Mouse (Mus musculus) gastrocnemius, adult 8-10 months (tissue): ENCODE data around the gene Cops9. TPM values are rescaled to one million over a fixed set of nuclear protein-coding genes. Genes with fewer than 3 reads are reported as not detected.

Source experiments
- DNase-seq, 2 experiments: peaks; one replicate each; pipeline ENCODE4 v3.0.0; 2022; ENCODE audit warnings: low spot score in 2 of 2
- total RNA-seq, 4 experiments: library from RNA; stranded (reverse); gene quantifications; 2 replicates each; pipeline ENCODE4 v1.2.4; 2022

The Cops9 gene
- total RNA-seq, 4 experiments from 2014 or later = 189 to 223 (median 200) TPM

GRCm38 (mm10) chr1:92607711-92608110, 34.1 kb downstream of the Cops9 start:
- DNase-seq = no peak

GRCm38 (mm10) chr1:92605482-92605881, 36.3 kb downstream of the Cops9 start, which contains the start of gene Olfr1410:
TSS of gene Olfr1410 (plus strand) at chr1:92605782.
- no peak for DNase-seq

GRCm38 (mm10) chr1:92596019-92596418, 45.8 kb downstream of the Cops9 start:
- DNase-seq = no peak

GRCm38 (mm10) chr1:92594111-92594510, 47.7 kb downstream of the Cops9 start, which contains the start of gene Olfr1411:
TSS of gene Olfr1411 (plus strand) at chr1:92594411.
- DNase-seq = no peak

Other genes starting within 250 kb of the Cops9 start
- gene Ndufa10, start 168.1 kb downstream of the Cops9 start, total RNA-seq = 100 to 1,000 TPM; 379 to 417 (median 390) TPM
- not detected for gene Olfr1416, start 156.9 kb downstream of the Cops9 start, total RNA-seq
- gene Olfr1415, start 145.9 kb downstream of the Cops9 start, total RNA-seq = not detected
- not detected for gene Olfr1414, start 123.3 kb downstream of the Cops9 start, total RNA-seq
- not detected for gene Olfr1413, start 70.7 kb downstream of the Cops9 start, total RNA-seq
- not detected for gene Olfr1412, start 56.2 kb downstream of the Cops9 start, total RNA-seq
- gene Olfr1411, start 47.6 kb downstream of the Cops9 start, total RNA-seq = not detected
- gene Olfr1410, start 36.2 kb downstream of the Cops9 start, total RNA-seq = not detected
- not detected for gene Olfr12, start 24.2 kb downstream of the Cops9 start, total RNA-seq
- not detected for gene Otos, start 6.9 kb upstream of the Cops9 start, total RNA-seq
- gene Gpc1, start 189.7 kb upstream of the Cops9 start, total RNA-seq = 100 to 1,000 TPM; 213 to 262 (median 240) TPM